8 mouse cellular contexts compared by ENCODE assay signal in the genomic region with DNA sequence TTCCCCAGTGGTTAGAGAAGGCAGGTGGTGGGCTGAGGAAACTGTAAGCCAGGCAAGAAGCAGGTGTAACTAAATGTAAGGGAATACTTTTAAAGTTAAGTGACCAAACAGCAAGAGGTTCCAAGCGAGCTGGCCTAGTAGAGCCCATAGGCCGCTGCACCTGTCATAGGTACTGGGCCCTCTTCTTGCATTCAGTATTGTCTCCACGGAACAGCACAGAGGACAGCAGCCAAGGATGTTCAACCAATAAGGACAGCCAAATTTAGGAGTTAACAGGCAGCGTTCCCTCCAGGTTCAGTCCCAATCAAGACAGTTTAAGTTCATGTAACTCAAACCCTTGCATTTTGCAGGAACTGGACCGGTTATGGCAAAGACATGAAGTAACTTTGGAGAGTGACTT. TPM values are rescaled to one million over a fixed set of nuclear protein-coding genes. Genes with fewer than 3 reads are reported as not detected.
DNase-seq lines count a peak whose midpoint lies in the region; ATAC-seq lines count a peak whose summit lies in the region.

No protein-coding gene starts in this region.

- intact Hi-C loops in left cerebral cortex, postnatal 4 days (cut with DNase I): loop anchor here (5.0 kb wide), 1 partner anchor 51 kb away; no protein-coding TSS in a partner anchor

- no peak for DNase-seq in heart, adult 9 months (ENCODE audit: low spot score in 2 of 2)
- peak; percentile 15 for DNase-seq in ZHBTc4 (ENCODE audit: low read depth, low spot score)
- DNase-seq in hindbrain, embryonic 11.5 days (ENCODE audit: low spot score): no peak
- no peak for DNase-seq in left cerebral cortex, postnatal 4 days
- DNase-seq in gastrocnemius, postnatal 25 days: no peak
- no peak for DNase-seq in T-cell, adult 2 months (ENCODE audit: low spot score)

- H3K9me3 ChIP-seq in heart, embryonic 13.5 days: 0 out of 2 replicates have a peak, but pooled peaks cover 8% of the 10 kb centered on the region
- H3K9me3 ChIP-seq in hindbrain, embryonic 11.5 days (ENCODE audit: control insufficient read depth, low read length): no peaks in the 10 kb centered on the region
- H3K9me3 ChIP-seq in midbrain, embryonic 13.5 days: 0 out of 2 replicates have a peak, but pooled peaks cover 6% of the 10 kb centered on the region

- no peak for ATAC-seq in heart, embryonic 13.5 days (ENCODE audit: extremely low read depth, insufficient number of reproducible peaks, low FRiP score, low TSS enrichment)
- no peak for ATAC-seq in hindbrain, embryonic 11.5 days (ENCODE audit: low FRiP score)
- no peak for ATAC-seq in midbrain, embryonic 13.5 days

- H3K36me3 ChIP-seq in heart, embryonic 13.5 days: 0 out of 2 replicates have a peak, but pooled peaks cover 6% of the 10 kb centered on the region
- no peaks in the 10 kb centered on the region for H3K36me3 ChIP-seq in hindbrain, embryonic 11.5 days (ENCODE audit: control insufficient read depth, insufficient read depth, low read length)
- H3K36me3 ChIP-seq in midbrain, embryonic 13.5 days: no peaks in the 10 kb centered on the region

- no peaks in the 10 kb centered on the region for H3K27me3 ChIP-seq in heart, embryonic 13.5 days (replicated peaks)
- no peaks in the 10 kb centered on the region for H3K27me3 ChIP-seq in hindbrain, embryonic 11.5 days (ENCODE audit: control insufficient read depth, insufficient read depth, low read length)
- no peaks in the 10 kb centered on the region for H3K27me3 ChIP-seq in midbrain, embryonic 13.5 days

- H3K27ac ChIP-seq in heart, embryonic 13.5 days (replicated peaks): peak overlapping the region; percentile 96
- no peak overlapping the region for H3K27ac ChIP-seq in hindbrain, embryonic 11.5 days (ENCODE audit: low read depth, low read length)
- H3K27ac ChIP-seq in midbrain, embryonic 13.5 days: no peak overlapping the region

- H3K4me3 ChIP-seq in heart, embryonic 13.5 days: peak overlapping the region; percentile 96
- H3K4me3 ChIP-seq in hindbrain, embryonic 11.5 days (ENCODE audit: low read depth, low read length): peak overlapping the region; percentile 84
- H3K4me3 ChIP-seq in midbrain, embryonic 13.5 days (replicated peaks): peak overlapping the region; percentile 81; the same call in 1 of the 2 replicates

- peaks cover 35% of the 10 kb centered on the region for H3K4me1 ChIP-seq in heart, embryonic 13.5 days
- no peaks in the 10 kb centered on the region; the same call in 1 of the 2 replicates for H3K4me1 ChIP-seq in hindbrain, embryonic 11.5 days (replicated peaks; ENCODE audit: control insufficient read depth, insufficient read depth, low read length)
- H3K4me1 ChIP-seq in midbrain, embryonic 13.5 days (replicated peaks): peaks cover 15% of the 10 kb centered on the region

- H3K9ac ChIP-seq in heart, embryonic 13.5 days: peak overlapping the region; percentile 99
- no peak overlapping the region; the same call in 1 of the 2 replicates for H3K9ac ChIP-seq in hindbrain, embryonic 11.5 days (ENCODE audit: low read depth, low read length)
- no peak overlapping the region for H3K9ac ChIP-seq in midbrain, embryonic 13.5 days (replicated peaks)

- peak overlapping the region; percentile 85 for H3K4me2 ChIP-seq in heart, embryonic 13.5 days
- peak overlapping the region; percentile 83 for H3K4me2 ChIP-seq in hindbrain, embryonic 11.5 days (replicated peaks; ENCODE audit: low read depth, low read length)
- H3K4me2 ChIP-seq in midbrain, embryonic 13.5 days (replicated peaks): peak overlapping the region; percentile 85

- WGBS in heart, embryonic 13.5 days: 34% methylated on average over 5 of the region's 5 CpGs
- WGBS in hindbrain, embryonic 11.5 days: 29% methylated on average over 5 of the region's 5 CpGs
- WGBS in midbrain, embryonic 13.5 days: 29% methylated on average over 5 of the region's 5 CpGs

RNA-seq across cellular contexts. Expression of gene Irf2, which starts 0.9 kb away (rescaled TPM):
- polyA plus RNA-seq in heart, embryonic 13.5 days (2015; fragmentation: Nextera tagmentation; extraction: Ambion mirVana): 10.8 and 14.0 TPM in 2 replicates
- polyA plus RNA-seq in hindbrain, embryonic 11.5 days (2014; fragmentation: Nextera tagmentation; extraction: Ambion mirVana): 11.1 and 14.3 TPM in 2 replicates
- polyA plus RNA-seq in midbrain, embryonic 13.5 days (2015; fragmentation: Nextera tagmentation; extraction: Ambion mirVana): 8.1 and 9.8 TPM in 2 replicates
- 10 to 100 TPM; 23.1 to 26.0 TPM for total RNA-seq in left cerebral cortex, postnatal 4 days (2021)
- 10 to 100 TPM; 27.4 to 29.6 TPM for total RNA-seq in gastrocnemius, postnatal 25 days (2021)
